Mouse (Mus musculus): ENCODE results near the gene Tut7.

DNA sequence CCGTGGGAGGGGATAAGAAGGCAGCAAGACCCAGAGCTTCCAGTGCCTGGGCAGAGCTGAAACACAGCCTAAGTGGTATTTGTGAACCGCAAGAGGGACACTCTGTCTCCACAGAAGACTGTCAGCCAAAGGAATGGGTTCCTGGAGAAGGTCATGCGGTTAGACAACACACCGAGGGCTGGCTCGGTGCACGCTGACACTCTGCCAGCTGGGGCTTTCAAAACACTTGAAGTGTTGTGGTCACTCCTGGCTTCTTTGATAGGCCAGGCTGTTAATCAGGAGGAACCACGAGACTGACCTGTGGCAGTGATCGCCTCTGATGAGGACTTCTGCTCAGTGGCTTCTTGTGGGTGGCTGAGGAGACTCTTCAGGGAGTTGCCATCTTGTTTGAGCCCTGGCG, 30.5 kb upstream of the Tut7 start:
- no peak for TF ChIP-seq CTCF (conservative IDR thresholded peaks at IDR 0.05; ENCODE audit: low read length)
- no peak for TF ChIP-seq POU5F1 (IDR thresholded peaks at IDR 0.05; ENCODE audit: borderline replicate concordance, low read length)
- no peak for TF ChIP-seq NANOG (IDR thresholded peaks at IDR 0.05; ENCODE audit: borderline replicate concordance, low read length)
